Mouse (Mus musculus) brain, embryonic 18.5 days (tissue): ENCODE data around the gene Atp11a.

Source experiments
- DNase-seq: peaks from one replicate; pipeline ENCODE4 v3.0.0-alpha.2; 2012; ENCODE audit warnings: low read depth, low spot score

Gene Atp11a

GRCm38 (mm10) chr8:12756391-12757157 lies at the start of gene Atp11a:
Gene Atp11a (plus strand): TSS chr8:12757014.
- DNase-seq = peak; percentile 34

- no peak for DNase-seq
These were observed 45.2 kb upstream of the Atp11a start for GRCm38 (mm10) chr8:12711623-12712022.

DNA sequence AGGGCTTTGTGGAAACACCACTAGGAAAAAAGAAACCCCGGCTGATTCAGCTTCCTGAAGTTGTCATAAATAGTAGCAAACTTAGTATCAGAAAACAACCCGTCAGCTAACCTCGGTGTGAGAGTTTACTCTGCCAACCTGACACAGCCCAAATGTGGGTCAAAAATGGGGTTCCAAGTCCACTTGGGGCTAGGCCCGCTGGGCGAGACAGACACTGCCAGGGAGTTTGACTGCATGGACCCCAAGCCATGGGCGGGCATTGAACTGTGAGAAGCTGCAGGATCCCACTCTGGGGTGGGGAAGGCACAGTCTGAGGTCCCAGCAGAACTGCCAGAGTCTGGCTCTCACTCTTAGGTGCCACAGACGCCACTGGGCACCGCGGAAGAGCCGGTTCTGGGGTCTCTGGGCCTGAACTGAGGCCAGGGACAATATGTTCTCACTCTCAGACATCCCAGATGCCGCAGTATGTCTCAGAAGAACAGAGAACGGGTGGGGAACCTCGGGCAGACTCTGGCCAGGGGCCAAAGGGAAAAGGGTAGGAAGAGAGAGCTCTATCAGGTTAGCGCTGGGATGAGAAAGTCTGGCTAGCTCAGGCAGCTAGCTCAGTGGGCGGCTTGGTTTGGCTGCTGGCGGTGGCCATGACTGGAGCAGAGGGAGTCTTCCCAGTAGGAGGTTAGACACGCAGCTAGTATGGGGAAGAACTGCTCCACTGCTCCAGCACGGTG lies 40.8 kb upstream of the Atp11a start:
- DNase-seq = no peak

GRCm38 (mm10) chr8:12719091-12719490 lies 37.7 kb upstream of the Atp11a start:
- no peak for DNase-seq

DNA sequence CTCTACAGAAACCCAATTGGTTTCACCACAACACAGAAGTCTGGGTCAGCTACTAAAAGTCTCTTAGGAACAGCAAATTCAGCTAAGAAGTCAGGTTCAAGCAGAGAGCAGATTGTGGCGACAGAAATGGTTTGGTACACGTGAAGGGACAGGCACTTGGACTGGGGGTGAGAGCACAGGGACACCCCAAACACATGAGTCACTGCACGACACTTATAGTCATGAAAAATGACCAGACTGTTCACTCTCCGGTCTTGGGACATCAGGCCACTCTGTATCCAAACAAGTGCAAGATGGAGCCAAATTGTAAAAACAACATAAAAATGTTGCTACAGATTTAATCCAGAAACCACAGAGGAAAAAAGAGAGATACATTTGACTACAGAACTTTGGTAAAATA lies 28.2 kb upstream of the Atp11a start:
- no peak for DNase-seq

GRCm38 (mm10) chr8:12730780-12731179 lies 26.0 kb upstream of the Atp11a start:
- DNase-seq = no peak

DNA sequence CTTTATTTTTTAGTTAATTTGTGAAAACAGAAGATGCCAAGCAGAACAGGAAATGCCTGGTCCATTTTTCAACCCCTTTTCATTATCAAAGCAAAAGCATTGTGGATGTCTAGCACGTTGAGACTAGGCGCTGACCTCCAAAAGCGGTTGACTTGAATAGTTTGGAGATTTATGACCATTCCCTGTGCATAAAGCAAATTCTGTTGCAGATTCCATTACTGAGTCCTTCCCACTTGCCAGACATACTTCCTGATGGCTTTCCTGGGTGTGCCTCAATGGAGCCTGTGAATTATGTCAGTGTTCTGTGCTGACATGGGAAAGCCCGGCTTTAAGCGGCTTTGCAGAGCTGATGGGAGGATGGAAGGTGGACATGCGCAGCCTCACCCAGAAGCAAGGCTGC lies 24.4 kb upstream of the Atp11a start:
- DNase-seq = no peak

DNA sequence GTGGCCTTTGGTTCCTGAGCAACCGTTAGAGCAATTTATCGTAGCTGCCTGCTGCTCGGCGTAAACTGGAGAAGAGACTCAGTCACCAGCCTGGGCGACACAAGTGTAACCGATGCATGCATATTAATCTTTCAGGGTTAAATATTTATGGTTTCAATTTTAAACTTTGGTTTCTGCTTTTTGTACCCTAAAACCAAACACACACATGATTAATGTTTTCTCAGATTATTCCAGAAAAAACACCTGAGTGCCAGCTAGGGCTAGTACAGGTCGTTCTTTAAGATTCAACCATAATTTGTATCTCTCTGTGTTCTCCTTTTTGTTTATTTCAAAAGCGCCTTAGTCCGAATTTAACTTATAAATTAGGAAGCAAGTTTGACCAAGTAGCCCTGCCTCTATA lies 17.7 kb upstream of the Atp11a start:
- no peak for DNase-seq

DNA sequence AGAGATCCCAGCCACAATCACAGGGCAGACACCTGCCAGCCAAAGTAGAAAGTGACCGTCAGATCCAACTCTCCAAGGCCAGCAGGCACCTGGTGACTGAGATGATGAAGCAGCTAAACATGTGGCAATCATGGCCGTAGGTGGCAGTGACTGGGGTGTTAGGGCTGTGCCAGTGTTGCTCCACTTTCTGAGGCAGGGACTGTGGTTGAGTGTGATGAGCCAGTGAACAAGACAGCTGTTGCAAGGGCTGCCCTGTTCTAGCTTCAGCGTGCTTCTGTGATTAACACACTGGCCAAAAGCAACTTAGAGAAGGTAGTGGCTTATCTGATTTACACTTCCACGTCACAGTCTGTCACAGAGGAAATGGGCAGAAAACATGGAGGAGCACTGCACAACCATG lies 13.4 kb upstream of the Atp11a start:
- DNase-seq = no peak

DNA sequence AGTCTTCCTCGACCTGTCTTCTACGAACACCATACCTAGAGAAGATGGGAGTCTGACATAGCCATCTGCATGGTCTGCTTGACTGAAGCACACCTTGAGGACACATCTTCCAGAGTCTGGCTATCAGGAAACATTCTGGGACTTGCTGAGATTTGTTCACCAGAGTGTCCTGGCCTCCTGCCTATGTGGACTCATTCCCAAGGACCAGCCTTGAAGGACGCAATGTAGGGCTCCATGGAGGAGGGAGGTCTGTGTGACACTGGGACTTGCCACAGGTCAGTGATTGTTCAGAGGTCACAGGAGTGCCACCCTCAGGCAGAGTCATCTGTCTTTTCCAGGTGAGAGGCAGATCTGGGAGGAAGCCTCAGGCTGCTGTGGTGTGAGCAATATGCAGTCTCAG lies 8.6 kb upstream of the Atp11a start:
- no peak for DNase-seq

GRCm38 (mm10) chr8:12749116-12749515 lies 7.7 kb upstream of the Atp11a start:
- no peak for DNase-seq

GRCm38 (mm10) chr8:12753054-12753453 lies 3.8 kb upstream of the Atp11a start:
- DNase-seq = no peak

DNA sequence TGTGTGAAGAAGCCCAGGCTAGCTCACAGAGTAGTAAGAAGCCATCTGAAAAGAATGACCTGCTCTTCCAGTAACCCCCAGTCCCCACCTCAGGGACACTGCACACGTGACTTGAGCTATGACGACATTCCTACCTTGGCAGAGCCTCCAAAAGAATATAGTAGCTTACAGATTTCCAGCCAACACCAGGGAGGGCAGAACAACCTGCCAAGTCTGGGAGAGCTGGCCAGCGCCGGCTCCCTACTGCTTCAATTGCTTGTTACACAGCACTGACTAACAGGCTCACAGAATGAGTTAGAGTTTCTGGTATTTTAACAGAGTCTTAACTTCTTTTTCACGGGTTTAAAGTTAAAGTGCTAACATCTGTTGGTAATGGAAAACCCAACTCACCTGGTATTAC lies 2.7 kb upstream of the Atp11a start:
- no peak for DNase-seq

DNA sequence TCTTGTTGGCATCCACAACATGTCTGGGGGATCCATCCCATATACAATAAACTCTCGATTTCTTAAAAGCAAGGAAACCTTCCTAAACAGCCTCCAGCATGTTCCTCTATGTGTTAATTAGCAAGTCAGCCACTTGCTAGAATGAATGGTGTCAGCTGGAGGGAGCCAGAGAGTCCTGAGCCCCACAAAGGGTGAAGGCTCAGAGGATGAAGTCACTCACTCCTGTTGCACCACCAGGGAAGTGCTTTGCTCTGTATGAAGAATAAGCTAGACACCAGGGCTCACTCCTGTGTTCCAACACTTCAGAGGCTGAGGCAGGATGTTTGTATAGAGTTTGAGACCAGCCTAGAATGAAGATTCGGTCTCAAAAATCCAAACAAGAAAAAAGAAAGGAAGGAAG lies 1.5 kb upstream of the Atp11a start:
- DNase-seq = no peak

GRCm38 (mm10) chr8:12755826-12756225 lies 988 bp upstream of the Atp11a start:
- no peak for DNase-seq

GRCm38 (mm10) chr8:12757231-12757940 lies 572 bp downstream of the Atp11a start:
- no peak for DNase-seq

DNA sequence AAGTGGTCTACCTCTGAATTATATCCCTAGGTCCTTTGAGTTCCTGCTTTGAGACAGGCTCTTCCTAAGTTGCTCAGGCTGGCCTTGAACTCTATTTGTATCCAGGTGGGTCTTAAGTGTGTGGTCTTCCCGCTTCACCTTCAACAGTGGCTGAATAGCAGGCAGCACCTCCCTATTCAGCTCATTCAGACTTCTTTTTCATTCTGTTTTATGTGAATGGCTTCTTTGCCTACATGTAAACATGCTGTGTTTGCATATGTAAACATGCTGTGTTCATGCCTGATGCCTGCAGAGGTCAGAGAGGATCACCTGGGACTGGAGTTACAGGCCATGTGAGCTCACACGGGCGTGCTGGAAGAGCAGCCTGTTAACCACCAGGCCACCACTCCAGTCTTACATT lies 3.1 kb downstream of the Atp11a start:
- no peak for DNase-seq

- DNase-seq = no peak
These were observed 5.1 kb downstream of the Atp11a start for GRCm38 (mm10) chr8:12761873-12762272.

- DNase-seq = no peak
These were observed 6.8 kb downstream of the Atp11a start for GRCm38 (mm10) chr8:12763565-12764108.

DNA sequence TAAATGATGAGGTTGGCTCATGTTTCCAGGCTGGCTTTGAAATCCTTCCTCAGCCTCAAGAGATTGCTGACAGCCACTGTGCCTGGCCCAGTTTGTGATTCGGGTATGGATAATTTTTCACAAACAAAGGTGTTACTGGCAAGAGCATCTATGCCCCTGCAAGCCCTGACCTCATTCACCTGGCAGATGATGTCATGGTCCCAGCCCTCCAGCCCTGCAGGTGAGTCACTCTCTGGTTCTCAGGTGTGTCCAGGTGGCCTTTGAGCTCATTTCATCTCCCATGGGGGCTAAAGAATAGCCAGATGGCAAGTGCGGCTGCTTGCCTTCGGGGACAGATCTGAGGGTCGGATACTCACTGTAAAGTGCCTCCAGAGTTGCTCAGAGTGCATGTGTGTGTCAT lies 8.2 kb downstream of the Atp11a start:
- DNase-seq = no peak

- DNase-seq = no peak
These were observed 10.4 kb downstream of the Atp11a start for GRCm38 (mm10) chr8:12767176-12767575.

- no peak for DNase-seq
These were observed 11.9 kb downstream of the Atp11a start for GRCm38 (mm10) chr8:12768747-12769146.
